Mouse (Mus musculus) heart, embryonic 10.5 days (tissue): Measurements from ENCODE around the gene Gm11009. TPM values are rescaled to one million over a fixed set of nuclear protein-coding genes. Genes with fewer than 3 reads are reported as not detected.
"Not testable (repeated sequence)": the region's sequence is repeated elsewhere in the genome, so short reads cannot be mapped to it uniquely, and the experiment has no call there.

Source experiments
- DNase-seq: peaks from one replicate; pipeline ENCODE4 v3.0.0-alpha.2; 2017; ENCODE audit warnings: low spot score
- H3K27ac ChIP-seq: fragments of 300-500 bp; sonication (generic); 2 replicates; pipeline ENCODE4 v1.5.1; 2016; ENCODE audit warnings: mild to moderate bottlenecking
- H3K27me3 ChIP-seq: fragments of 300-500 bp; sonication (generic); 2 replicates; pipeline ENCODE4 v1.6.1; 2016; ENCODE audit warnings: mild to moderate bottlenecking; ENCODE audit not compliant: poor library complexity, insufficient read depth, severe bottlenecking
- H3K36me3 ChIP-seq: fragments of 300-500 bp; sonication (generic); 2 replicates; pipeline ENCODE4 v1.6.1; 2016; ENCODE audit warnings: mild to moderate bottlenecking, moderate library complexity
- H3K4me1 ChIP-seq: fragments of 300-500 bp; sonication (generic); 2 replicates; pipeline ENCODE4 v1.6.1; 2016; ENCODE audit warnings: mild to moderate bottlenecking
- H3K4me3 ChIP-seq: fragments of 300-500 bp; sonication (generic); 2 replicates; pipeline ENCODE4 v1.5.1; 2016; ENCODE audit warnings: mild to moderate bottlenecking, moderate library complexity
- H3K9me3 ChIP-seq: fragments of 300-500 bp; sonication (generic); 2 replicates; pipeline ENCODE4 v1.6.1; 2016; ENCODE audit warnings: mild to moderate bottlenecking, moderate library complexity
- WGBS: fragments of 180-500 bp; shearing (Covaris S2); methylation state at CpG from one replicate; pipeline ENCODE4 v1.1.7; 2016; 5-methylcytosine and 5-hydroxymethylcytosine counted together
- polyA plus RNA-seq: library from polyadenylated mRNA; unstranded; fragments of >200 nt; fragmentation: Nextera tagmentation; extraction: Ambion mirVana; gene quantifications from 2 replicates; pipeline ENCODE4 v1.2.1, GENCODE M21; 2016

Gm11009 gene
- polyA plus RNA-seq: not detected in 2 replicates

DNA sequence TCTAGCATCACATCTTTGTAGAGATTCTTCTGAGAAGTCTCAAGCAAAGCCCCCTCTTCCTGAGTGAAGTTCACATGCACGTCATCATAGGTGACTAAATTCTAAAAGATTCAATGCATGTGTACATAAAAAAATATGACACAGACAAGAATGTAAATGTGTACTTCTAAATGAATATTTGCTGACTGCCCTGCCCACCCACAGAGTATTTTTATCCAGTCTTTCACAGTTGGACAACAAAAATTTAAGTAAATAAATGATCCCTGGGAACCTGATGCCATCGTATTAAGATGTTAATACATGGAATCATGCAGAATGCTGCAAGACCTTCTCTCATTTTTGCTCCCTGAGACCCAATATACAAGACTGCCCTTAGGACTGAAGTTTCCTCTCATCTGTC is at the start of gene Gm11009:
Gm11009 (minus strand) TSS at position 101 of the 400 bp plus-strand sequence.
- not testable (repeated sequence) for H3K36me3 ChIP-seq, H3K4me1 ChIP-seq, H3K27ac ChIP-seq, H3K4me3 ChIP-seq, H3K27me3 ChIP-seq, DNase-seq, H3K9me3 ChIP-seq
- no CpG with 5 or more reads among the region's 2 CpGs for WGBS

Other genes starting within 250 kb of the Gm11009 start
- gene Gm2004, start 169.7 kb downstream of the Gm11009 start, polyA plus RNA-seq: 1.6 and 2.2 TPM in 2 replicates
- gene 2210418O10Rik, start 92.9 kb downstream of the Gm11009 start, polyA plus RNA-seq: 10.8 and 13.2 TPM in 2 replicates
- 15.3 and 16.7 TPM in 2 replicates for gene Gm14435, start 104.1 kb upstream of the Gm11009 start, polyA plus RNA-seq
- 1.9 TPM in 1 of 2 replicates, not detected in the other for gene Gm14434, start 167.3 kb upstream of the Gm11009 start, polyA plus RNA-seq
- not detected in 2 replicates for gene Zfp967, start 201.6 kb upstream of the Gm11009 start, polyA plus RNA-seq